Mouse (Mus musculus) bone marrow, adult 2 months (tissue): ENCODE results near the gene Cd44.

Experiments
- CTCF ChIP-seq: fragments of 200-500 bp; IDR thresholded peaks from 2 replicates; pipeline ENCODE4 v1.5.1; 2011; ENCODE audit warnings: low read length, control low read depth; ENCODE audit not compliant: control insufficient read depth, insufficient read depth
- POLR2A ChIP-seq: fragments of 200-500 bp; IDR thresholded peaks from 2 replicates; pipeline ENCODE4 v1.6.1; 2011; ENCODE audit warnings: low read depth, mild to moderate bottlenecking, control low read depth, low read length, borderline replicate concordance; ENCODE audit not compliant: control insufficient read depth

DNA sequence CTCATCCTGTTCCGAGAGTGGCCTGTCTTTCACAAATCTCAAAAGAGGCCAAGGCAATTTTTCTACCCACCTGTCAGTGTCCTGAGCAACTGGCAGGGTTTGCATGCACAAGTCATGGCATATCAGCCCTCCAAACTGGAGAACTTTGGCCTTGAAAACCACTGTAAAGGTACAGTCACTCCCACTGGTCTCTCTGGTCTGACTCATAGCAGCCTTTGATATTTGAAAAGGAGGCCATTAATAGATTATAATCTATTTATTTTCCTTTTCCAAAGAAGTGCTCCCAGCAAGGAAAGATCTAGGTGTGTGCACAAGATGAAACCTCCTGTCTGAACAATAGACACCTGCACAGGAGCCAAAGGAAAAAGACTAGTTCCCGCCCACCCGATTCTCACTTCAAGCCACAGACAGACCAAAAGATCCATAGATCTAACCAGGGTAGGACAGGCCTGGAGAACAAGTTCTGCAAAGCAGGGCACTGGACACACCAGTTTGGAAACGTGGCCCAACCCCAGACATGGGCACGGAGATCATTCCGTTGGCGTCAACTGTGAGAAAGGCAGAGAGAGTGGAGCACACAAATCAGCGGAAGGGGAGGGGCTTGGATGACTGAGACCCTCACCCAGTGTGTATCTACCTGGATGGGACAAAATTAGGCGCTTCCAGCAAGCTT lies 75.4 kb downstream of the Cd44 start:
- TF ChIP-seq POLR2A (no peak), CTCF (no peak)
